In the genomic region with DNA sequence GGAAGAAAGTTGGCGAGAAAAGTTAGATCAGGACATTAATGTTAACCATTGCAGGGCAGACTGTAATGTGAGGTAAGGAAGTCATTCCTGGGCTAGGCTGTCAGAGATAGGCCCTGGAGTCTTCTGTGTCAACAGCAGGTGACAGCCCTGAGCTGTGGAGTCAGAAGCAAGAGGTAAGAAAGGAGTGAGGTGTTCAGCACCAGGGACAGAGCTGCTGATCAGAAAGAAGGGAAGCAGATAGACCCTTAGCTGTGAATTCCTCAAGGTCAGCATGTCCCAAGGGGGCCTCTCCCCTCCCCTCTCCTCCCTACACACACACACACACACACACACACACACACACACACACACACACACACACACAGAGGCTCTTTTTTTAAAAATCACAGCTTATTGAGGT, we compare ENCODE assay signal across 17 mouse cellular contexts. TPM values are rescaled to one million over a fixed set of nuclear protein-coding genes. Genes with fewer than 3 reads are reported as not detected.
DNase-seq lines count a peak whose midpoint lies in the region; ATAC-seq and TF ChIP-seq lines count a peak whose summit lies in the region.
"Had no signal": no experiment of that assay in that cellular context is flagged by ENCODE, and none has a peak within 500 bp of the region (broad histone marks: within the 10 kb centered on the region; RNA-seq: fewer than 3 reads in every experiment).

No protein-coding gene starts in this region.

- ATAC-seq in CD4-positive, CD25-positive, alpha-beta regulatory T cell, adult 4 months: no peak
- ATAC-seq in limb, embryonic 11.5 days (ENCODE audit: insufficient number of reproducible peaks, low FRiP score, low TSS enrichment, low read depth): no peak
- peak; percentile 50; the same call in 1 of the 2 replicates for ATAC-seq in common myeloid progenitor, adult 5-6 weeks (replicated peaks; ENCODE audit: low read depth, poor library complexity, severe bottlenecking)
- ATAC-seq in megakaryocyte-erythroid progenitor cell, adult 5-6 weeks (replicated peaks; ENCODE audit: low FRiP score, low TSS enrichment, poor library complexity, severe bottlenecking): 0 out of 2 replicates have a peak, but pooled peaks have one; percentile 43
- no peak for ATAC-seq in midbrain, embryonic 14.5 days (ENCODE audit: low FRiP score, low TSS enrichment)

- H3K36me3 ChIP-seq in limb, embryonic 11.5 days (ENCODE audit: control insufficient read depth, insufficient read depth, low read length): no peaks in the 10 kb centered on the region
- H3K36me3 ChIP-seq in limb, embryonic 10.5 days: no peaks in the 10 kb centered on the region
- H3K36me3 ChIP-seq in midbrain, embryonic 14.5 days (ENCODE audit: control insufficient read depth, insufficient read depth, low read length): no peaks in the 10 kb centered on the region

- no peak overlapping the region for H3K27ac ChIP-seq in limb, embryonic 11.5 days (replicated peaks; ENCODE audit: low read depth, low read length)
- H3K27ac ChIP-seq in limb, embryonic 10.5 days: no peak overlapping the region
- H3K27ac ChIP-seq in left cerebral cortex, adult 2 months: no peak overlapping the region
- no peak overlapping the region for H3K27ac ChIP-seq in midbrain, embryonic 14.5 days (replicated peaks; ENCODE audit: low read depth, low read length)

- DNase-seq in CD4-positive, CD25-positive, alpha-beta regulatory T cell, adult 2 months (ENCODE audit: low read depth, low spot score): peak; percentile 45
- peak; percentile 47 for DNase-seq in limb, embryonic 11.5 days (ENCODE audit: low spot score)
- DNase-seq in limb, embryonic 10.5 days (ENCODE audit: low spot score): no peak
- DNase-seq in left cerebral cortex, adult 2 months (ENCODE audit: extremely low spot score in 1 of 2, low spot score in 2 of 2): no peak
- no peak for DNase-seq in midbrain, embryonic 14.5 days
- DNase-seq: cerebellum, postnatal 25 days; gastrocnemius, postnatal 14 days; heart, postnatal 36 days; kidney, adult 9 months; layer of hippocampus, postnatal 36 days; lung, postnatal 4 days; right cerebral cortex, adult 18-20 months had no signal

- H3K4me1 ChIP-seq in limb, embryonic 11.5 days (ENCODE audit: control insufficient read depth, insufficient read depth, low read length): no peaks in the 10 kb centered on the region
- H3K4me1 ChIP-seq in limb, embryonic 10.5 days: no peaks in the 10 kb centered on the region
- no peaks in the 10 kb centered on the region for H3K4me1 ChIP-seq in midbrain, embryonic 14.5 days (ENCODE audit: control insufficient read depth, insufficient read depth, low read length)

- no peaks in the 10 kb centered on the region for H3K9me3 ChIP-seq in limb, embryonic 11.5 days (ENCODE audit: control insufficient read depth, low read length)
- H3K9me3 ChIP-seq in limb, embryonic 10.5 days (replicated peaks): no peaks in the 10 kb centered on the region
- no peaks in the 10 kb centered on the region for H3K9me3 ChIP-seq in midbrain, embryonic 14.5 days (ENCODE audit: control insufficient read depth, low read length)

- no peak overlapping the region for H3K9ac ChIP-seq in limb, embryonic 11.5 days (ENCODE audit: low read length)
- H3K9ac ChIP-seq in midbrain, embryonic 14.5 days (replicated peaks; ENCODE audit: low read length): no peak overlapping the region

- intact Hi-C loops in left cerebral cortex, adult 2 months (cut with DNase I): no loop called here

- no peak overlapping the region for H3K4me2 ChIP-seq in limb, embryonic 11.5 days (ENCODE audit: low read depth, severe bottlenecking)
- no peak overlapping the region for H3K4me2 ChIP-seq in midbrain, embryonic 14.5 days (ENCODE audit: low read length)
- H3K4me2 ChIP-seq: liver, embryonic 11.5 days had no signal

- no peak overlapping the region for H3K4me3 ChIP-seq in limb, embryonic 11.5 days (ENCODE audit: low read depth, low read length)
- no peak overlapping the region for H3K4me3 ChIP-seq in limb, embryonic 10.5 days
- H3K4me3 ChIP-seq in left cerebral cortex, adult 2 months: no peak overlapping the region
- H3K4me3 ChIP-seq in midbrain, embryonic 14.5 days (replicated peaks; ENCODE audit: low read depth, low read length): no peak overlapping the region

- TF ChIP-seq CTCF in left cerebral cortex, adult 2 months (IDR thresholded peaks at IDR 0.05): no peak

- 66% methylated on average over 1 of the region's 1 CpGs for WGBS in limb, embryonic 11.5 days
- WGBS in limb, embryonic 10.5 days: 52% methylated on average over 1 of the region's 1 CpGs
- WGBS in midbrain, embryonic 14.5 days: 74% methylated on average over 1 of the region's 1 CpGs

- H3K27me3 ChIP-seq in limb, embryonic 11.5 days (ENCODE audit: control insufficient read depth, insufficient read depth, low read length): no peaks in the 10 kb centered on the region
- no peaks in the 10 kb centered on the region for H3K27me3 ChIP-seq in limb, embryonic 10.5 days (ENCODE audit: low read depth, poor library complexity, severe bottlenecking)
- H3K27me3 ChIP-seq in midbrain, embryonic 14.5 days (ENCODE audit: control insufficient read depth, insufficient read depth, low read length): no peaks in the 10 kb centered on the region

RNA-seq across cellular contexts. Expression of gene Scn10a, which starts 55.0 kb away (rescaled TPM):
- polyA plus RNA-seq in CD4-positive, CD25-positive, alpha-beta regulatory T cell, adult 4 months (2017; shearing (Covaris generic)): not detected
- 0.03 TPM in 1 of 2 replicates, not detected in the other for polyA plus RNA-seq in limb, embryonic 11.5 days (2014; fragmentation: Nextera tagmentation; extraction: Ambion mirVana)
- polyA plus RNA-seq in limb, embryonic 10.5 days (2016; fragmentation: Nextera tagmentation; extraction: Ambion mirVana): not detected in 2 replicates
- total RNA-seq in common myeloid progenitor, adult 5-6 weeks (2017): not detected in 2 replicates
- total RNA-seq in megakaryocyte-erythroid progenitor cell, adult 5-6 weeks (2014; fragmentation: Nextera tagmentation): not detected in 2 replicates
- not detected in 2 replicates for total RNA-seq in megakaryocyte-erythroid progenitor cell, adult 5-6 weeks (2017)
- under 1 TPM; 0.14 to 0.20 TPM for total RNA-seq in left cerebral cortex, adult 2 months (2021)
- 0.04 TPM in 1 of 2 replicates, not detected in the other for polyA plus RNA-seq in midbrain, embryonic 14.5 days (2014; fragmentation: Nextera tagmentation; extraction: Ambion mirVana)
- total RNA-seq: gastrocnemius, postnatal 14 days; layer of hippocampus, postnatal 36 days had no signal
- polyA plus RNA-seq: stomach, embryonic 14.5 days had no signal

Comparison
In these comparisons a context has a peak if more than half of its experiments do, and no peak if none do; other contexts are left out.
1. DNase-seq: peak in CD4-positive, CD25-positive, alpha-beta regulatory T cell, adult 2 months (single experiment) and limb, embryonic 11.5 days (single experiment); none in limb, embryonic 10.5 days (single experiment), left cerebral cortex, adult 2 months (0 of 2) and midbrain, embryonic 14.5 days (single experiment).
2. ATAC-seq: peak in common myeloid progenitor, adult 5-6 weeks (single experiment) and megakaryocyte-erythroid progenitor cell, adult 5-6 weeks (single experiment); none in CD4-positive, CD25-positive, alpha-beta regulatory T cell, adult 4 months (single experiment), limb, embryonic 11.5 days (single experiment) and midbrain, embryonic 14.5 days (single experiment).